28 mouse cellular contexts compared by ENCODE assay signal in genomic region chr16:45361450-45361849, GRCm38 (mm10). TPM values are rescaled to one million over a fixed set of nuclear protein-coding genes. Genes with fewer than 3 reads are reported as not detected.
DNase-seq lines count a peak whose midpoint lies in the region; ATAC-seq and TF ChIP-seq lines count a peak whose summit lies in the region.
"Had no signal": no experiment of that assay in that cellular context is flagged by ENCODE, and none has a peak within 500 bp of the region (broad histone marks: within the 10 kb centered on the region; RNA-seq: fewer than 3 reads in every experiment).

No protein-coding gene starts in this region.

- no peak for TF ChIP-seq EP300 in heart, adult 2 months (IDR thresholded peaks at IDR 0.05; ENCODE audit: insufficient read depth, low read depth, low read length)

- peaks cover 29% of the 10 kb centered on the region for H3K36me3 ChIP-seq in heart, adult 2 months (ENCODE audit: control insufficient read depth, insufficient read depth, low read length)
- no peaks in the 10 kb centered on the region for H3K36me3 ChIP-seq in small intestine, adult 2 months (ENCODE audit: control insufficient read depth, insufficient read depth, low read length)
- H3K36me3 ChIP-seq: embryonic facial prominence, embryonic 12.5 days; embryonic facial prominence, embryonic 15.5 days; G1E had no signal

- H3K9ac ChIP-seq in heart, adult 2 months (ENCODE audit: low read depth, low read length): no peak overlapping the region
- H3K9ac ChIP-seq: embryonic facial prominence, embryonic 12.5 days; embryonic facial prominence, embryonic 15.5 days; forebrain, postnatal 0 days; hindbrain, embryonic 14.5 days had no signal

- no peak overlapping the region for H3K4me3 ChIP-seq in heart, adult 2 months
- no peak overlapping the region for H3K4me3 ChIP-seq in small intestine, adult 2 months (ENCODE audit: low read depth, low read length)
- H3K4me3 ChIP-seq: embryonic facial prominence, embryonic 12.5 days; embryonic facial prominence, embryonic 15.5 days had no signal

- TF ChIP-seq POLR2A in heart, adult 2 months (IDR thresholded peaks at IDR 0.05; ENCODE audit: insufficient read depth, low read depth, low read length): no peak
- no peak for TF ChIP-seq POLR2A in small intestine, adult 2 months (IDR thresholded peaks at IDR 0.05; ENCODE audit: low read depth, low read length)

- no peak for TF ChIP-seq CTCF in heart, adult 2 months (IDR thresholded peaks at IDR 0.05)
- TF ChIP-seq CTCF in small intestine, adult 2 months (IDR thresholded peaks at IDR 0.05; ENCODE audit: extremely low read depth, insufficient read length, insufficient replicate concordance, low read depth, low read length): no peak

- no peaks in the 10 kb centered on the region for H3K79me2 ChIP-seq in heart, adult 2 months (replicated peaks; ENCODE audit: control insufficient read depth, insufficient read depth, low read length)

- peaks cover 14% of the 10 kb centered on the region for H3K4me1 ChIP-seq in heart, adult 2 months (ENCODE audit: control insufficient read depth, insufficient read depth, low read length)
- peaks cover 6% of the 10 kb centered on the region; the same call in 1 of the 2 replicates for H3K4me1 ChIP-seq in small intestine, adult 2 months (ENCODE audit: control insufficient read depth, insufficient read depth, insufficient read length, low read length)
- H3K4me1 ChIP-seq: embryonic facial prominence, embryonic 12.5 days; embryonic facial prominence, embryonic 15.5 days had no signal

- ATAC-seq in activated CD4-positive, CD25-positive, alpha-beta regulatory T cell, adult 4 months: peak; percentile 59
- ATAC-seq: forebrain, embryonic 14.5 days; forebrain, postnatal 0 days; hindbrain, postnatal 0 days; intestine, postnatal 0 days had no signal

- intact Hi-C loops in heart, adult 2 months (cut with DNase I): no loop called here
- intact Hi-C loops in heart, postnatal 25 days (cut with DNase I): no loop called here
- intact Hi-C loops in gastrocnemius, postnatal 36 days (cut with DNase I): no loop called here

- H3K27ac ChIP-seq in heart, adult 2 months: peak overlapping the region; percentile 58
- H3K27ac ChIP-seq in small intestine, adult 2 months (ENCODE audit: insufficient read depth, low read depth, low read length): 0 out of 2 replicates have a peak overlapping the region, but pooled peaks have one; percentile 16
- H3K27ac ChIP-seq: embryonic facial prominence, embryonic 12.5 days; embryonic facial prominence, embryonic 15.5 days; hindbrain, embryonic 14.5 days; hindbrain, postnatal 0 days had no signal

- no peaks in the 10 kb centered on the region for H3K27me3 ChIP-seq in heart, adult 2 months (ENCODE audit: control insufficient read depth, insufficient read depth, low read length)
- H3K27me3 ChIP-seq in small intestine, adult 2 months (ENCODE audit: control insufficient read depth, insufficient read depth, low read length): no peaks in the 10 kb centered on the region
- H3K27me3 ChIP-seq: CH12.LX; embryonic facial prominence, embryonic 12.5 days; embryonic facial prominence, embryonic 15.5 days had no signal

- DNase-seq in heart, adult 2 months: no peak
- no peak for DNase-seq in heart, postnatal 25 days (ENCODE audit: low spot score)
- DNase-seq in thymus, postnatal 0 days (ENCODE audit: low spot score): peak; percentile 6
- no peak for DNase-seq in thymus, postnatal 25 days
- no peak for DNase-seq in gastrocnemius, postnatal 36 days
- DNase-seq in adrenal gland, postnatal 36 days: no peak
- DNase-seq: adrenal gland, adult 8-10 months; adrenal gland, postnatal 25 days; B cell, adult 2 months; cerebellum, adult 11 months; cerebellum, adult 2 months; cerebellum, adult 9-11 months; cerebellum, postnatal 25 days; forebrain, postnatal 0 days; gastrocnemius, postnatal 10 days; heart, adult 18-20 months; heart, postnatal 4 days; kidney, adult 2 months had no signal

RNA-seq across cellular contexts. Expression of gene Cd200, which starts 47.4 kb away (rescaled TPM):
- total RNA-seq in heart, adult 2 months (2021): 10 to 100 TPM; 63.6 to 69.3 TPM
- 90.0 and 99.3 TPM in 2 replicates for polyA plus RNA-seq in heart, adult 2 months (2012; rRNA removed)
- 10 to 100 TPM; 60.5 to 61.8 TPM for total RNA-seq in heart, postnatal 25 days (2021)
- polyA plus RNA-seq in thymus, postnatal 0 days (2015; fragmentation: Nextera tagmentation; extraction: Ambion mirVana): 63.7 and 79.1 TPM in 2 replicates
- 100 to 1,000 TPM; 223 to 237 TPM for polyA plus RNA-seq in activated CD4-positive, CD25-positive, alpha-beta regulatory T cell, adult 4 months (2017; shearing (Covaris generic))
- polyA plus RNA-seq in small intestine, adult 2 months (2012; rRNA removed): 12.0 and 29.2 TPM in 2 replicates
- total RNA-seq in gastrocnemius, postnatal 36 days (2021): 10 to 100 TPM; 15.9 to 21.4 TPM
- total RNA-seq in adrenal gland, postnatal 36 days (2021): 10 to 100 TPM; 54.4 to 84.0 TPM
- total RNA-seq: G1E had no signal
- polyA plus RNA-seq: G1E had no signal
